Mouse (Mus musculus): ENCODE data around the gene Plxnd1. TPM values are rescaled to one million over a fixed set of nuclear protein-coding genes. Genes with fewer than 3 reads are reported as not detected.
A peak's percentile ranks its signal among the peaks of the same experiment; 100 is the strongest.

Gene Plxnd1
- total and polyA plus RNA-seq, 3 experiments, result 58.8 to 90.6 (median 79.9) TPM

- H3K36me3 ChIP-seq (ENCODE audit: control insufficient read depth, insufficient read depth, low read length), result peaks cover 17% of the 10 kb centered on the region
Observed at GRCm38 (mm10) chr6:115962439-115963085, 32.2 kb downstream of the Plxnd1 start.

GRCm38 (mm10) chr6:115961743-115962142 is 33.1 kb downstream of the Plxnd1 start:
- intact Hi-C loops (cut with DNase I), result loop anchor here (2.0 to 5.0 kb wide), 2 partner anchors 43 to 59 kb away; no protein-coding TSS in a partner anchor

More at GRCm38 (mm10) chr6:115962439-115963085, 32.2 kb downstream of the Plxnd1 start:
- H3K4me3 ChIP-seq, result no peak overlapping the region
- H3K27ac ChIP-seq, result peak overlapping the region; percentile 78
- TF ChIP-seq POLR2A (IDR thresholded peaks at IDR 0.05; ENCODE audit: insufficient read depth, low read depth, low read length) (no peak), CTCF (IDR thresholded peaks at IDR 0.05) (peak; percentile 61), EP300 (IDR thresholded peaks at IDR 0.05; ENCODE audit: insufficient read depth, low read depth, low read length) (peak; percentile 94)
- DNase-seq, result peak in 1 of 2 experiments; percentile 54
- intact Hi-C loops (cut with DNase I), result loop anchor here (2.0 to 5.0 kb wide), 2 partner anchors 42 to 60 kb away; no protein-coding TSS in a partner anchor
- peaks cover 35% of the 10 kb centered on the region for H3K4me1 ChIP-seq (ENCODE audit: control insufficient read depth, insufficient read depth, low read length)
- H3K79me2 ChIP-seq (replicated peaks; ENCODE audit: control insufficient read depth, insufficient read depth, low read length), result no peaks in the 10 kb centered on the region
- peak overlapping the region; percentile 1 for H3K9ac ChIP-seq (ENCODE audit: low read depth, low read length)
- WGBS, result 43% methylated on average over 23 of the region's 23 CpGs
- no peaks in the 10 kb centered on the region for H3K27me3 ChIP-seq (ENCODE audit: control insufficient read depth, insufficient read depth, low read length)

GRCm38 (mm10) chr6:115960322-115960721 is 34.5 kb downstream of the Plxnd1 start:
- Histone ChIP-seq H3K4me3 (no peak overlapping the region), H3K9ac (ENCODE audit: low read depth, low read length) (no peak overlapping the region), H3K36me3 (ENCODE audit: control insufficient read depth, insufficient read depth, low read length) (peaks cover 21% of the 10 kb centered on the region), H3K27me3 (ENCODE audit: control insufficient read depth, insufficient read depth, low read length) (no peaks in the 10 kb centered on the region), H3K27ac (peak overlapping the region; percentile 93), H3K79me2 (replicated peaks; ENCODE audit: control insufficient read depth, insufficient read depth, low read length) (no peaks in the 10 kb centered on the region), H3K4me1 (ENCODE audit: control insufficient read depth, insufficient read depth, low read length) (peaks cover 44% of the 10 kb centered on the region)
- no peak for TF ChIP-seq EP300 (IDR thresholded peaks at IDR 0.05; ENCODE audit: insufficient read depth, low read depth, low read length)
- no peak for TF ChIP-seq POLR2A (IDR thresholded peaks at IDR 0.05; ENCODE audit: insufficient read depth, low read depth, low read length)
- no peak for TF ChIP-seq CTCF (IDR thresholded peaks at IDR 0.05)
- WGBS, result 89% methylated on average over 19 of the region's 19 CpGs
- no peak for DNase-seq
- intact Hi-C loops (cut with DNase I), result loop anchor here (5.0 kb wide), 1 partner anchor 58 kb away; no protein-coding TSS in a partner anchor

More at GRCm38 (mm10) chr6:115961743-115962142, 33.1 kb downstream of the Plxnd1 start:
- 60% methylated on average over 3 of the region's 3 CpGs for WGBS
- no peaks in the 10 kb centered on the region for H3K27me3 ChIP-seq (ENCODE audit: control insufficient read depth, insufficient read depth, low read length)
- no peak for TF ChIP-seq CTCF (IDR thresholded peaks at IDR 0.05)
- no peak for TF ChIP-seq POLR2A (IDR thresholded peaks at IDR 0.05; ENCODE audit: insufficient read depth, low read depth, low read length)
- TF ChIP-seq EP300 (IDR thresholded peaks at IDR 0.05; ENCODE audit: insufficient read depth, low read depth, low read length), result no peak
- H3K4me3 ChIP-seq, result no peak overlapping the region
- H3K27ac ChIP-seq, result peak overlapping the region; percentile 93
- H3K36me3 ChIP-seq (ENCODE audit: control insufficient read depth, insufficient read depth, low read length), result peaks cover 21% of the 10 kb centered on the region
- peak in 1 of 2 experiments; percentile 40 for DNase-seq
- peaks cover 40% of the 10 kb centered on the region for H3K4me1 ChIP-seq (ENCODE audit: control insufficient read depth, insufficient read depth, low read length)
- no peak overlapping the region for H3K9ac ChIP-seq (ENCODE audit: low read depth, low read length)
- H3K79me2 ChIP-seq (replicated peaks; ENCODE audit: control insufficient read depth, insufficient read depth, low read length), result no peaks in the 10 kb centered on the region

- WGBS, result 11% methylated on average over 7 of the region's 7 CpGs
- intact Hi-C loops (cut with DNase I), result loop anchor here (1.0 kb wide), 2 partner anchors 36 to 49 kb away; partner anchors contain the start of gene Plxnd1
- TF ChIP-seq CTCF (IDR thresholded peaks at IDR 0.05) (no peak), POLR2A (IDR thresholded peaks at IDR 0.05; ENCODE audit: insufficient read depth, low read depth, low read length) (0 out of 2 replicates have a peak, but pooled peaks have one; percentile 42), EP300 (IDR thresholded peaks at IDR 0.05; ENCODE audit: insufficient read depth, low read depth, low read length) (peak; percentile 92)
- Histone ChIP-seq H3K27me3 (ENCODE audit: control insufficient read depth, insufficient read depth, low read length) (no peaks in the 10 kb centered on the region), H3K4me1 (ENCODE audit: control insufficient read depth, insufficient read depth, low read length) (peaks cover 47% of the 10 kb centered on the region), H3K27ac (peak overlapping the region; percentile 93), H3K36me3 (ENCODE audit: control insufficient read depth, insufficient read depth, low read length) (peaks cover 21% of the 10 kb centered on the region), H3K79me2 (replicated peaks; ENCODE audit: control insufficient read depth, insufficient read depth, low read length) (no peaks in the 10 kb centered on the region), H3K9ac (ENCODE audit: low read depth, low read length) (peak overlapping the region; percentile 9; the same call in 1 of the 2 replicates), H3K4me3 (no peak overlapping the region)
- DNase-seq, result peak; percentile 92 to 93
Observed at GRCm38 (mm10) chr6:115959151-115959691, 35.6 kb downstream of the Plxnd1 start.

GRCm38 (mm10) chr6:115958445-115958844 is 36.4 kb downstream of the Plxnd1 start:
- 80% methylated on average over 9 of the region's 9 CpGs for WGBS
- intact Hi-C loops (cut with DNase I), result no loop called here
- peak overlapping the region; percentile 93 for H3K27ac ChIP-seq
- H3K79me2 ChIP-seq (replicated peaks; ENCODE audit: control insufficient read depth, insufficient read depth, low read length), result no peaks in the 10 kb centered on the region
- H3K4me3 ChIP-seq, result no peak overlapping the region
- no peaks in the 10 kb centered on the region for H3K27me3 ChIP-seq (ENCODE audit: control insufficient read depth, insufficient read depth, low read length)
- peaks cover 21% of the 10 kb centered on the region for H3K36me3 ChIP-seq (ENCODE audit: control insufficient read depth, insufficient read depth, low read length)
- peaks cover 49% of the 10 kb centered on the region for H3K4me1 ChIP-seq (ENCODE audit: control insufficient read depth, insufficient read depth, low read length)
- no peak for DNase-seq
- no peak overlapping the region for H3K9ac ChIP-seq (ENCODE audit: low read depth, low read length)
- TF ChIP-seq EP300 (IDR thresholded peaks at IDR 0.05; ENCODE audit: insufficient read depth, low read depth, low read length), result no peak
- no peak for TF ChIP-seq CTCF (IDR thresholded peaks at IDR 0.05)
- TF ChIP-seq POLR2A (IDR thresholded peaks at IDR 0.05; ENCODE audit: insufficient read depth, low read depth, low read length), result no peak

Data from heart, adult 2 months (tissue).